Comparison of ENCODE assay signal across 20 mouse cellular contexts in the genomic region with DNA sequence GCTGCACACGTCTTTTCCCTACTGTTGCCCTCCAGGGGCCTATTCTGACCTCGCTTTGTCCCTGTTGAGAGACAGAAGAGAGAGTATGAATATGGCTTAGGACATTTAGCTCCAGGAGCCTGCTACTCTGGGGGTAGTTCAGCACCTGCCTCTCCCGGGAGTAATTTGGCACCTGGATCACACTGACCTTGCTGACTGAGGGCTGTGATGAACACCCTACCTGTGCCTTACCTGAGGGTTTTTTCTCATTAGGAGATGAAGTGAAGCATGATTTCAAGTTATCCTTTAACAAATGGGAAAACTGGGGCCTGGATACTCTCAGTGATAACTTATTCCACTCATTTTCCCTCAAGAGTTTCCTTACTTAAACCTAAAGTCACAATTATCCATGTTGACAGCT.
DNase-seq lines count a peak whose midpoint lies in the region; ATAC-seq and TF ChIP-seq lines count a peak whose summit lies in the region.
"Had no signal": no experiment of that assay in that cellular context is flagged by ENCODE, and none has a peak within 500 bp of the region (broad histone marks: within the 10 kb centered on the region; RNA-seq: fewer than 3 reads in every experiment).

No protein-coding gene starts in this region.

- H3K4me1 ChIP-seq in hindbrain, embryonic 10.5 days (replicated peaks), result peaks cover 7% of the 10 kb centered on the region
- no peaks in the 10 kb centered on the region for H3K4me1 ChIP-seq in hindbrain, embryonic 12.5 days
- no peaks in the 10 kb centered on the region for H3K4me1 ChIP-seq in neural tube, embryonic 11.5 days (ENCODE audit: control insufficient read depth, insufficient read depth, low read length)
- H3K4me1 ChIP-seq: embryonic facial prominence, embryonic 13.5 days; forebrain, embryonic 12.5 days; heart, embryonic 12.5 days had no signal

- H3K9me3 ChIP-seq in hindbrain, embryonic 10.5 days, result no peaks in the 10 kb centered on the region
- no peaks in the 10 kb centered on the region for H3K9me3 ChIP-seq in hindbrain, embryonic 12.5 days (replicated peaks)
- H3K9me3 ChIP-seq in neural tube, embryonic 11.5 days (ENCODE audit: control insufficient read depth, low read length), result no peaks in the 10 kb centered on the region
- H3K9me3 ChIP-seq: embryonic facial prominence, embryonic 13.5 days; forebrain, embryonic 12.5 days; G1E; heart, embryonic 12.5 days had no signal

- no peaks in the 10 kb centered on the region for H3K36me3 ChIP-seq in hindbrain, embryonic 10.5 days
- H3K36me3 ChIP-seq in hindbrain, embryonic 12.5 days, result no peaks in the 10 kb centered on the region
- no peaks in the 10 kb centered on the region for H3K36me3 ChIP-seq in neural tube, embryonic 11.5 days (ENCODE audit: control insufficient read depth, insufficient read depth, low read length)
- H3K36me3 ChIP-seq: embryonic facial prominence, embryonic 13.5 days; forebrain, embryonic 12.5 days; G1E; heart, embryonic 12.5 days had no signal

- 0 out of 2 replicates have a peak overlapping the region, but pooled peaks have one; percentile 23 for H3K27ac ChIP-seq in hindbrain, embryonic 10.5 days
- H3K27ac ChIP-seq in hindbrain, embryonic 12.5 days, result no peak overlapping the region
- no peak overlapping the region for H3K27ac ChIP-seq in neural tube, embryonic 11.5 days (ENCODE audit: low read depth, low read length)
- no peak overlapping the region for H3K27ac ChIP-seq in gastrocnemius, adult 2 months
- H3K27ac ChIP-seq: embryonic facial prominence, embryonic 13.5 days; forebrain, embryonic 12.5 days had no signal

- no peaks in the 10 kb centered on the region for H3K27me3 ChIP-seq in hindbrain, embryonic 10.5 days (ENCODE audit: insufficient read depth, poor library complexity, severe bottlenecking)
- no peaks in the 10 kb centered on the region for H3K27me3 ChIP-seq in hindbrain, embryonic 12.5 days
- no peaks in the 10 kb centered on the region for H3K27me3 ChIP-seq in neural tube, embryonic 11.5 days (ENCODE audit: control insufficient read depth, insufficient read depth, low read length)
- H3K27me3 ChIP-seq: embryonic facial prominence, embryonic 13.5 days; forebrain, embryonic 12.5 days; heart, embryonic 12.5 days had no signal

- no peak for ATAC-seq in hindbrain, embryonic 12.5 days (ENCODE audit: low FRiP score)
- ATAC-seq in neural tube, embryonic 11.5 days (ENCODE audit: insufficient read depth, low FRiP score, low TSS enrichment), result no peak
- ATAC-seq: CD4-positive, CD25-positive, alpha-beta regulatory T cell, adult 4 months; forebrain, embryonic 16.5 days had no signal

- no peak overlapping the region for H3K9ac ChIP-seq in hindbrain, embryonic 12.5 days
- no peak overlapping the region for H3K9ac ChIP-seq in neural tube, embryonic 11.5 days (ENCODE audit: low read length)
- H3K9ac ChIP-seq: embryonic facial prominence, embryonic 13.5 days; forebrain, embryonic 12.5 days; heart, embryonic 12.5 days had no signal

- H3K4me2 ChIP-seq in hindbrain, embryonic 12.5 days (replicated peaks), result no peak overlapping the region
- H3K4me2 ChIP-seq in neural tube, embryonic 11.5 days (ENCODE audit: low read depth), result no peak overlapping the region
- H3K4me2 ChIP-seq: embryonic facial prominence, embryonic 13.5 days; forebrain, embryonic 12.5 days; heart, embryonic 12.5 days had no signal

- intact Hi-C loops in gastrocnemius, adult 2 months (cut with DNase I), result no loop called here

- TF ChIP-seq CTCF in gastrocnemius, adult 2 months (IDR thresholded peaks at IDR 0.05), result no peak

- DNase-seq in hindbrain, embryonic 10.5 days (ENCODE audit: low spot score), result no peak
- DNase-seq in neural tube, embryonic 11.5 days (ENCODE audit: low spot score), result peak; percentile 34
- no peak for DNase-seq in neural tube, embryonic 10.5 days (ENCODE audit: extremely low spot score, low spot score)
- DNase-seq in kidney, postnatal 10 days, result peak; percentile 6
- DNase-seq in thymus, postnatal 25 days, result no peak
- DNase-seq in retina, postnatal 1 day, result no peak
- no peak for DNase-seq in gastrocnemius, adult 2 months
- DNase-seq: adrenal gland, postnatal 14 days; B cell, adult 2 months; cerebellum, adult 18-20 months; cerebellum, adult 9-11 months; cerebellum, postnatal 36 days; gastrocnemius, postnatal 25 days had no signal

- H3K4me3 ChIP-seq in hindbrain, embryonic 10.5 days, result no peak overlapping the region
- H3K4me3 ChIP-seq in hindbrain, embryonic 12.5 days, result no peak overlapping the region
- no peak overlapping the region for H3K4me3 ChIP-seq in neural tube, embryonic 11.5 days (ENCODE audit: low read depth, low read length)
- no peak overlapping the region for H3K4me3 ChIP-seq in gastrocnemius, adult 2 months
- H3K4me3 ChIP-seq: embryonic facial prominence, embryonic 13.5 days; forebrain, embryonic 12.5 days; heart, embryonic 12.5 days had no signal

- 43% methylated on average over 3 of the region's 3 CpGs for WGBS in hindbrain, embryonic 10.5 days
- 28% methylated on average over 3 of the region's 3 CpGs for WGBS in hindbrain, embryonic 12.5 days
- WGBS in neural tube, embryonic 11.5 days, result 45% methylated on average over 3 of the region's 3 CpGs

Comparison
In these comparisons a context has a peak if more than half of its experiments do, and no peak if none do; other contexts are left out.
1. DNase-seq: peak in neural tube, embryonic 11.5 days (single experiment) and kidney, postnatal 10 days (single experiment); none in hindbrain, embryonic 10.5 days (single experiment), neural tube, embryonic 10.5 days (single experiment), thymus, postnatal 25 days (single experiment), retina, postnatal 1 day (single experiment) and gastrocnemius, adult 2 months (single experiment).